Mouse (Mus musculus) intestine, postnatal 0 days (tissue): Measurements from ENCODE around the gene 4930558C23Rik. TPM values are rescaled to one million over a fixed set of nuclear protein-coding genes. Genes with fewer than 3 reads are reported as not detected.
A peak's percentile ranks its signal among the peaks of the same experiment; 100 is the strongest.
"Not testable (repeated sequence)": the region's sequence is repeated elsewhere in the genome, so short reads cannot be mapped to it uniquely, and the experiment has no call there.

Experiments used
- ATAC-seq: fragments of 200-750 bp; cut with Nextera tagmentation; 2 replicates; pipeline ENCODE4 v1.8.0; 2017; ENCODE audit warnings: mild to moderate bottlenecking, moderate TSS enrichment, moderate library complexity
- H3K27ac ChIP-seq: fragments of 300-500 bp; sonication (generic); 2 replicates; pipeline ENCODE4 v1.5.1; 2014; ENCODE audit warnings: mild to moderate bottlenecking, low read depth, low read length, moderate library complexity
- H3K27me3 ChIP-seq: fragments of 300-500 bp; sonication (generic); replicated peaks from 2 replicates; pipeline ENCODE4 v1.6.1; 2014; ENCODE audit warnings: low read length, mixed read lengths; ENCODE audit not compliant: control insufficient read depth, insufficient read depth
- H3K36me3 ChIP-seq: fragments of 300-500 bp; sonication (generic); 2 replicates; pipeline ENCODE4 v1.6.1; 2014; ENCODE audit warnings: mild to moderate bottlenecking, moderate library complexity; ENCODE audit not compliant: control insufficient read depth, insufficient read depth
- H3K4me1 ChIP-seq: fragments of 300-500 bp; sonication (generic); replicated peaks from 2 replicates; pipeline ENCODE4 v1.6.1; 2014; ENCODE audit warnings: antibody characterized with exemption, low read length, mixed read lengths; ENCODE audit not compliant: control insufficient read depth, insufficient read depth
- H3K4me2 ChIP-seq: fragments of 300-500 bp; sonication (generic); replicated peaks from 2 replicates; pipeline ENCODE4 v1.6.1; 2014; ENCODE audit warnings: low read depth, mild to moderate bottlenecking, moderate library complexity
- H3K4me3 ChIP-seq: fragments of 300-500 bp; sonication (generic); 2 replicates; pipeline ENCODE4 v1.5.1; 2014; ENCODE audit warnings: low read depth, low read length
- H3K9ac ChIP-seq: fragments of 300-500 bp; sonication (generic); 2 replicates; pipeline ENCODE4 v1.6.1; 2014; ENCODE audit warnings: mild to moderate bottlenecking, low read depth, low read length
- H3K9me3 ChIP-seq: fragments of 300-500 bp; sonication (generic); 2 replicates; pipeline ENCODE4 v1.6.1; 2016; ENCODE audit warnings: mixed run types; ENCODE audit not compliant: control insufficient read depth
- CTCF ChIP-seq: sonication (generic); IDR thresholded peaks from 2 replicates; pipeline ENCODE4 v1.5.1; 2016; ENCODE audit warnings: low read depth, mild to moderate bottlenecking, control low read depth, antibody characterized with exemption, moderate library complexity
- WGBS: fragments of 180-500 bp; shearing (Covaris S2); extraction: QIAGEN DNeasy Blood & Tissue Kit; methylation state at CpG from one replicate; pipeline ENCODE4 v1.1.7; 2014; 5-methylcytosine and 5-hydroxymethylcytosine counted together
- polyA plus RNA-seq: library from polyadenylated mRNA; unstranded; fragments of >200 nt; fragmentation: Nextera tagmentation; extraction: Ambion mirVana; gene quantifications from 2 replicates; pipeline ENCODE4 v1.2.1, GENCODE M21; 2015

The 4930558C23Rik gene
- polyA plus RNA-seq, 1 experiment from 2014 or later: not detected

DNA sequence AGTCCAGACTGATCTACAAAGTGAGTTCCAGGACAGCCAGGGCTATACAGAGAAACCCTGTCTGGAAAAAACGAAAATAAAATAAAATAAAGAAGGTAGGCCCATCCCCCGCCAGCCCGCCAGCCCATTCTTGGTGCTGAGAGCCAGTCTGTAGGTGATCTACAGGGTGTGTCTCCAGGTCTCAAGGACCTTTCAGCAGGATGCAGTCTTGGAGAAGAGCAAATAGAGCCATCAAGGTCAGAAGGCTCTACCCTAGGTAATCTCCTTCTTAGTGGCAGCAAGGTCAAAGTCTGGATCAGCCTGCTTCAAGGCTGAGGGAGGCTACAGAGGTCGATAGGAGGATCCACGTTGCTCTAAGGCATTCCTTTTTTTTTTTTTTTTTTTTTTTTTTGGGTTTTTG is 23.8 kb upstream of the 4930558C23Rik start:
- not testable (repeated sequence) for H3K4me3 ChIP-seq, H3K27ac ChIP-seq, H3K4me1 ChIP-seq, H3K9ac ChIP-seq, ATAC-seq, H3K36me3 ChIP-seq, H3K9me3 ChIP-seq, H3K27me3 ChIP-seq, H3K4me2 ChIP-seq
- 76% methylated on average over 5 of the region's 5 CpGs for WGBS

DNA sequence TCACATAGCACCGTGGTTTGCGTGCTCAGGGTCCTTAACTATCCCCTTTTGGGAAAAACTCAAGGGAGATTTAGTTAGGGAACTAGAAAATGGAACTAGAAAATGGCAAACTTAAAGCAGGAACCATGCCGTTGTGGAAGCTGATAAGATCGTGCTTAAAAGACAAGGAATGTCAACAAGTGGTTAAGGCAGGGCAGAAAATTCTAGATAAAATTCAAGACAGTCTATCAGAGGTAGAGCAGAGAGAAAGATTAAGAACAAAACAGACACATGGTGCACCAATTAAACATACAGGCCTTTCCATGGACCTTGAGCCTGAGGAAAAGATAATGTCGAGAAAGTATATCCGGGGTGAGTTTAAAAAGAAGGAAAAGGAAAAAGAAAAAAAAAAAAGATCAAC is 15.2 kb upstream of the 4930558C23Rik start:
- 79% methylated on average over 6 of the region's 6 CpGs for WGBS
- Histone ChIP-seq H3K4me1 (no peaks in the 10 kb centered on the region), H3K9ac (no peak overlapping the region), H3K36me3 (no peaks in the 10 kb centered on the region), H3K27me3 (no peaks in the 10 kb centered on the region), H3K4me3 (no peak overlapping the region), H3K9me3 (0 out of 2 replicates have a peak, but pooled peaks cover 3% of the 10 kb centered on the region), H3K27ac (no peak overlapping the region), H3K4me2 (no peak overlapping the region)
- TF ChIP-seq CTCF: no peak
- no peak for ATAC-seq

GRCm38 (mm10) chr3:95412268-95412667 is 9.6 kb upstream of the 4930558C23Rik start:
- ATAC-seq: no peak
- no peak for TF ChIP-seq CTCF
- WGBS: 54% methylated on average over 1 of the region's 1 CpGs
- Histone ChIP-seq H3K4me1 (no peaks in the 10 kb centered on the region), H3K4me2 (no peak overlapping the region), H3K27me3 (no peaks in the 10 kb centered on the region), H3K4me3 (no peak overlapping the region), H3K27ac (no peak overlapping the region), H3K9me3 (0 out of 2 replicates have a peak, but pooled peaks cover 3% of the 10 kb centered on the region), H3K36me3 (no peaks in the 10 kb centered on the region), H3K9ac (no peak overlapping the region)

- Histone ChIP-seq H3K9me3 (0 out of 2 replicates have a peak, but pooled peaks cover 3% of the 10 kb centered on the region), H3K4me3 (no peak overlapping the region), H3K36me3 (no peaks in the 10 kb centered on the region), H3K9ac (no peak overlapping the region), H3K4me1 (no peaks in the 10 kb centered on the region), H3K4me2 (no peak overlapping the region), H3K27ac (no peak overlapping the region), H3K27me3 (no peaks in the 10 kb centered on the region)
- WGBS: 93% methylated on average over 2 of the region's 2 CpGs
- no peak for TF ChIP-seq CTCF
- no peak for ATAC-seq
Measured at GRCm38 (mm10) chr3:95408852-95409251, 6.2 kb upstream of the 4930558C23Rik start.

DNA sequence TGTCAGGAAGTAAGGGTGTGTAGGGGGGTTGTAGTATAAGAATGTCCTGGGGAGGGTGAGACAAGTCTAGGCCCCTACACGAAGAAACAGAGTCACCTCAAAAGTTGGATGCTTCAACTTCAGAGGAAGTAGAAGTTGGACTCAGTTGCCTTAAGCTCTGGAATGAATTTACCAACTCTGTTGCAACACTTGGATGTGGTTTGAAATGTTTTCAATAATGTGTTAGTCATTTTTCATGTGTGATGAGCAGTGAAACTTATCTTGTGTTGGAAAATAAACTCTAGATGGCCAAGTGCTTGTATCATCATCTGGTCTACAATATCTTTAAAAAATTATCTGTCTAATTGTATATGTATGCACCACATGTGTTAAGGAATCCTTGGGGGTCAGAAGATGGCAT is 5.1 kb upstream of the 4930558C23Rik start:
- no peak for TF ChIP-seq CTCF
- no peaks in the 10 kb centered on the region for H3K27me3 ChIP-seq
- no peak for ATAC-seq
- no peak overlapping the region for H3K9ac ChIP-seq
- H3K4me2 ChIP-seq: no peak overlapping the region
- WGBS: 79% methylated on average over 1 of the region's 1 CpGs
- H3K9me3 ChIP-seq: no peaks in the 10 kb centered on the region
- H3K36me3 ChIP-seq: no peaks in the 10 kb centered on the region
- no peak overlapping the region for H3K27ac ChIP-seq
- no peaks in the 10 kb centered on the region for H3K4me1 ChIP-seq
- no peak overlapping the region for H3K4me3 ChIP-seq

DNA sequence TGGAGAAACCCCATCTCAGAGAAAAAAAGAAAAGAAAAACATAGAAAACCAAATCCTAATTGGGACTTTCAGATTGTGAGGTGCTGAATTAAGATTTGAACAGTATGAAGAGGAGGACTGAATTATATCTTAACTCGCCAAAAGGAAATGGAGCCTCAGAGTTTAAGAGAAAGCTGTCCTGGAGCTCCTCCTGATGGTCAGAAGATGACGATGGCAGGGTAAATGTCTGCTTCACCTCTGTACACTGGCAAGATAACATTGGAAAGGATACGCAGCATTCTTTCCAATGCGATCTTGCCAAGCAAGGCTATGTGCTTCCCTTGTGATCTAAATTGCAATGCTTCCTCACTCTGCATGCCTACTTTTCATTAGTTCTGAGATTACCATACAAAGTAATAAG is 8.3 kb downstream of the 4930558C23Rik start:
- peak; percentile 62 for TF ChIP-seq CTCF
- Histone ChIP-seq H3K9me3 (0 out of 2 replicates have a peak, but pooled peaks cover 3% of the 10 kb centered on the region), H3K4me2 (no peak overlapping the region), H3K4me3 (no peak overlapping the region), H3K36me3 (no peaks in the 10 kb centered on the region), H3K4me1 (no peaks in the 10 kb centered on the region), H3K27ac (no peak overlapping the region), H3K9ac (no peak overlapping the region), H3K27me3 (no peaks in the 10 kb centered on the region)
- 82% methylated on average over 4 of the region's 4 CpGs for WGBS
- ATAC-seq: no peak

DNA sequence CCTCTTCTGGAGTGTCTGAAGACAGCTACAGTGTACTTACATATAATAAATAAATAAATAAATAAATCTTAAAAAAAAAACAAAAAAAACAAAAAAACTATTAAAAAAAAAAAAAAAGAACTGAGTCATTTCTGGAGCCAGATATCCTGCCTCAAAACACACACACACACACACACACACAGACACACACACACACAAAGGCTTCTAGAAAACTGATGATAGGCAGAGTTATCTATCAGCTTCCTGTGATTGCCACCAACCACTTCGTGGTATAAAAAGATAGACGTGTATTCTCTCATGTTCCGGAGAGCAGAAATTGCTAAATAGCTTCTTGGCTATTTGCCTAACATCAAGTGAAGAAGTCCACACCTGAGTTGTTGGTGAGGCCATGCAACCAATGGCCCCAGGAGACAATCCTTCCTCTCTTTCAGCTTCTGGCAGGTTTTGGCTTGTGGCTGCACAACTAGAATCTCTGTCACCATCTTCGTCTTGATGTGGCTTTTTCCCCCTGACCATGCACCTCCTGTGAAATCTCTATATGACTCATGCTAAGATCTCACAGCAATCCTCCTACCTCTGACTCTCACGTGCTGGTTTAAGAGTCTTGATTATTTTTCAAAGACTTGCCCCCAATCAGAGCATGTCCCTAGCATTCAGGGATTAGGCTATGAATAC is 17.1 kb downstream of the 4930558C23Rik start:
- WGBS: 81% methylated on average over 5 of the region's 5 CpGs
- Histone ChIP-seq H3K27ac (no peak overlapping the region), H3K4me1 (no peaks in the 10 kb centered on the region), H3K9me3 (no peaks in the 10 kb centered on the region), H3K27me3 (no peaks in the 10 kb centered on the region), H3K36me3 (no peaks in the 10 kb centered on the region), H3K9ac (no peak overlapping the region), H3K4me2 (no peak overlapping the region), H3K4me3 (no peak overlapping the region)
- no peak for ATAC-seq
- no peak for TF ChIP-seq CTCF
